Comparison of ENCODE assay signal across 17 mouse cellular contexts in the genomic region with DNA sequence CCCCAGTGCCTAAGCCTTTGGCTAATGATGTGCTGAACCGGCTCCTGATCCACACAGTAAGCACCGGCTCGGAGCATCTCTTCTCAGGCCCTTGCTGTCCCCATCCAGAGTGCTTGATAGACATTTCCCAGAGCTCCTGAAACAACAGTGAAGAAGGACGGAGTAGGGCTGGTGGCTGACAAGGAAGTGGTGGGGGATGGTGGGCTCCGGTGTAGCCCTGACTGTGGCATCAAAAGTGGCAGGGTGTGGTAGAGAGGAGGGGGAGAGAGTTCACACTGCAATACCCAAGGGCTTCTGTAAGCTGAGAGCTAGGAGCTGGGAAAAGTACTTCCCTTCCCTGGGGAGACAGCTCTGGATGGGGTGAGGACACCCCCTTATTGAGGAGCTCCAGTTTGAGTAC. TPM values are rescaled to one million over a fixed set of nuclear protein-coding genes. Genes with fewer than 3 reads are reported as not detected.
"Had no signal": no experiment of that assay in that cellular context is flagged by ENCODE, and none has a peak within 500 bp of the region (broad histone marks: within the 10 kb centered on the region; RNA-seq: fewer than 3 reads in every experiment).

No protein-coding gene starts in this region.

- H3K27me3 ChIP-seq: neural tube, embryonic 13.5 days; neural tube, embryonic 15.5 days; stomach, embryonic 15.5 days had no signal

- H3K27ac ChIP-seq: neural tube, embryonic 13.5 days; neural tube, embryonic 15.5 days; stomach, embryonic 15.5 days; stomach, postnatal 0 days had no signal

- H3K4me3 ChIP-seq: neural tube, embryonic 13.5 days; neural tube, embryonic 15.5 days; stomach, embryonic 15.5 days had no signal

- H3K4me1 ChIP-seq: neural tube, embryonic 13.5 days; neural tube, embryonic 15.5 days had no signal

- H3K4me2 ChIP-seq: neural tube, embryonic 13.5 days; neural tube, embryonic 15.5 days; stomach, embryonic 15.5 days had no signal

- DNase-seq: retina, postnatal 1 day; right cerebral cortex, adult 18-20 months; right cerebral cortex, postnatal 14 days; right cerebral cortex, postnatal 25 days; right cerebral cortex, postnatal 4 days; spleen, adult 18-20 months; thymus, adult 18-20 months; thymus, adult 2 months; thymus, postnatal 14 days; thymus, postnatal 25 days; thymus, postnatal 36 days; thymus, postnatal 4 days had no signal

- H3K9me3 ChIP-seq: neural tube, embryonic 13.5 days; neural tube, embryonic 15.5 days; stomach, embryonic 15.5 days had no signal

- H3K36me3 ChIP-seq: neural tube, embryonic 13.5 days; neural tube, embryonic 15.5 days; stomach, embryonic 15.5 days had no signal

- H3K9ac ChIP-seq: neural tube, embryonic 13.5 days; neural tube, embryonic 15.5 days; stomach, embryonic 15.5 days had no signal

RNA-seq across cellular contexts. Expression of a gene that starts 47.8 kb away (rescaled TPM):
- total RNA-seq: neutrophil, adult 5-6 weeks had no signal
